Mouse (Mus musculus) thymus, adult 2 months (tissue): ENCODE data around the gene Rhov.

Experiments used
- CTCF ChIP-seq: fragments of 200-500 bp; IDR thresholded peaks from 2 replicates; pipeline ENCODE4 v1.5.1; 2012; ENCODE audit warnings: mild to moderate bottlenecking, control low read depth, low read length, moderate library complexity, borderline replicate concordance; ENCODE audit not compliant: control insufficient read depth, poor library complexity, insufficient read depth; ENCODE audit errors: extremely low read depth
- POLR2A ChIP-seq: fragments of 200-500 bp; IDR thresholded peaks from 2 replicates; pipeline ENCODE4 v1.6.1; 2012; ENCODE audit warnings: mild to moderate bottlenecking, low read length, control low read depth, moderate library complexity; ENCODE audit not compliant: control insufficient read depth, poor library complexity, insufficient read depth; ENCODE audit errors: extremely low read depth

DNA sequence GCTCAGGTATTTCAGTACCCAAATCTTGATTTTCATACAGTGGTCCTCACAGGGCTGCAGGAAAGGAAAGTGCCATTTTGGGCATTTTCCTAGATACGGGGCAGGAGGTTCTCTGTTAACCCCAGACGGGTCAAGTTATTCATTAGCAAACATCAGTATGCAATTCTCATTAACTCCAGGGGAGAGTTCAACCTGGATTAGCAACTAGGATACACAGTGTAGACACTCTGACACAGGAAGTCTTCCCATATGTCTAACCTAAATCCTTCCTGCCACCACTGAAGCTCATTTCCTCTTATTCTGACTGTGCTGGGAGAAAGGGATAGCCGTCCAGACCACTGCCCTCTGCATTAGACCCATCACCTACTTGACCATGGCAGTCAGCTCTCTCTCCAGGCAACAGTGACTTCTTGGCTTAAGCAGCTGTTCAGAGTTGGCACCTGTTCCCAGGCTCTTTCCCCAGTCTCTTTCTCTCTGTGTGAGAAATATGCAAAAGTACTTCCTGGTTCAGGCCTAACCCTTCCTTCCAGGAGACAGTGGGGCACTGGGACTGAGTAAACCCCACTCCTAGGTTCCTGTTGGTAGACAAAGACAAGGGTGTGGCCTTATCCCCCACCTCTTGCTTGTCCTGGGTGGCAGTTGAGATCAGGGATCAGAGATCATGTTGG, 47.1 kb upstream of the Rhov start:
- TF ChIP-seq CTCF (no peak), POLR2A (no peak)
